Mouse (Mus musculus): ENCODE measurements at regions not wholly inside any gene's neighbourhood (a gene's known extent, or its start where the extent isn't known, plus 50 kb on each side); places are given as distances from the start of the nearest gene placed in this dataset.

- no peak for DNase-seq (ENCODE audit: low spot score)
Measured at GRCm38 (mm10) chr11:71976724-71977481, 60.4 kb downstream of the Aipl1 start.

DNA sequence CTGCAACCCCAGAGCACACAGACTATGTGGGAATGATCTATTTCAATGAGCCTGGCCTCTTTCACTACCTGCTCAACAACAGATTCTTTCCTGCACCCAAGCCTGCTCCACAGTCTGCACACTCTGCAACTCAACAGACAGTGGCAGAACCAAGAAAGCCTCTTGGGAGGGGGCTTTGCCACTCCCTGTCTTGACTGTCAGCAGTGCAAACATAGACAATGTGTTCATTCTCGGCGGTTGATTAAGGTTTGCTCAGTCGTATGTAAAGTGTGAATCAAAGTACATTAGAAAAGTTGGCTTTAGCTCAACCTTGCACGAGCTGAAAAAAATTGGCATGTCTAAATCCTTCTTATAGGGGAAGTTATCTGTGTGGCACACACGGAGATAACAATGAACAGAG lies 66.0 kb downstream of the Aipl1 start:
- no peak for DNase-seq (ENCODE audit: low spot score)

DNA sequence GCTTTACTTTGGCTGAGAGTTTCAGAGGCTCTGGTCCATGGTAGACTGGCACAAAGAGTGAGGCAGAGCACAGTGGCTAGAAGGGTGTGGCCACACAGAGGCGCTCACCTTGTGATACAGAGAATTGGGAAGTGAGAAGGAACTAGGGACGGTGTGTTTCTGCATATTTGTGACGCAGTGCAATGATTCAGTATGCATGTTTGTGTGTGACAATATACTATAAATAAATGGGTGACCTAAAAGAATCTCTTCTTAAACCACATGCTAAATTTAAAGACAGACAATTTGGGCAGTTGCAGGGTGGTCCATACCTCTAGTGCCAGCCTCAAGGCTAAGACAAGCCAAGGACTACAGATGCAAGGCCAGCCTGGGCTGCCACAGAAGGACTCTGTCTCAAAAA lies 75.0 kb downstream of the Aipl1 start:
- no peak for DNase-seq (ENCODE audit: low spot score)

GRCm38 (mm10) chr11:71952533-71952932 lies 84.8 kb downstream of the Aipl1 start:
- DNase-seq (ENCODE audit: low spot score), result no peak

DNA sequence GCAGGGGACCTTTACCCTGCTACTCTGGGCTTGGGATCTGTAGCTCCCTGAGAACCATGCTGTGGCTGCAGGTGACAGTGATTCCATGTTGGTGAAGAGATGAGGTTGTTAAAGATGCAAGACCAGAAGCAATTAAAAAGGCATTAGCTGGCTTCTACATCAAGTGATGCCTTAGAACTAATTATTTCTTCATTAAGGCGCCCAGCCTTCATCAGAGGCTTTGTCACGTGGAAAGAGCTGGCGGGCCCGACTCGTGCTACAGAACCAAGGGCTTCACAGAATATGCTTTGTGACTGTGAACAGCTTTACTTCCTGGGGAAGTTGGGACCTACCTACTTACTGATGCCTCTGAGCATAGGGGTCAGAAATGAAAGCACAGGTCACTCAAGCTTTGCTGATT lies 90.1 kb downstream of the Aipl1 start:
- DNase-seq (ENCODE audit: low spot score), result no peak

DNA sequence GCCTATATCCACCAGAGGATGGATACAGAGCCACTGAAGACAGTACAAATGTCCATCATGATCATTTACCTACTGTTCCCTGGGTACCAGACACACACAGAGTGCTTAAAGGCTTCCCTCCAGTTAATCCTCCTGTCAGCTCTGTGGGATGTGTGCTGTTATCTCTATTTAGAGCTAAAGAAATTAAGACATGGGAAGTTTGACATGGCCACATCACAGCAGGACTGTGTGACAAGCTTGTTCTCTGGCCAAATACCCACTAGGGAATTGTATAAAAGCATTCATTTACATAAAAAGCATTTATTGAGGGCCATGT lies 92.3 kb downstream of the Aipl1 start:
- no peak for DNase-seq (ENCODE audit: low spot score)

GRCm38 (mm10) chr11:71944398-71945097 lies 92.8 kb downstream of the Aipl1 start:
- DNase-seq (ENCODE audit: low spot score), result peak; percentile 59

- DNase-seq (ENCODE audit: low spot score), result no peak
Measured at GRCm38 (mm10) chr11:71943512-71943911, 93.8 kb downstream of the Aipl1 start.

- DNase-seq (ENCODE audit: low spot score), result peak; percentile 18
Measured at GRCm38 (mm10) chr11:71939066-71939465, 98.2 kb downstream of the Aipl1 start.

GRCm38 (mm10) chr11:71937108-71937507 lies 100.2 kb downstream of the Aipl1 start:
- no peak for DNase-seq (ENCODE audit: low spot score)

GRCm38 (mm10) chr11:71929716-71930488 lies 107.4 kb downstream of the Aipl1 start:
- DNase-seq (ENCODE audit: low spot score), result peak; percentile 40

DNA sequence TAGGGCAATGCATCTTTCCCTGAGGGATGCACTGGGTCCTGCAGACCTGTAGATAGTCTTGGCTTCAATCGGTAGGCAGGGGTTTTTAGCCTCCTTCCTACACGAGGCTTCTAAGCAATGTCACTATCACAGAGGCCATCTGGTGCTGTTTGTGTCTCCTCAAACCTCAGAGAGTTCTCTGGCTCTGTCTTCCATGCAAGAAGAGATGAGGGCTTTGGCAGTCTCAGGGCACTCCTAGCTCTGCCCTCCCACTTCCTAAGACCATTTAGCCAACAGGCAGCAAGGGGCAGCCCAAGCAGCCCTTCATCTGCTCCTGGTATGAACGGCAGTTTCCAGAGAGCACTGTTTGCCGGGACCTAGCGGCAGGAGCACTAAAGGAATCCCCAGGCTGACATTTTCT lies 122.6 kb downstream of the Aipl1 start:
- no peak for DNase-seq (ENCODE audit: low spot score)

DNA sequence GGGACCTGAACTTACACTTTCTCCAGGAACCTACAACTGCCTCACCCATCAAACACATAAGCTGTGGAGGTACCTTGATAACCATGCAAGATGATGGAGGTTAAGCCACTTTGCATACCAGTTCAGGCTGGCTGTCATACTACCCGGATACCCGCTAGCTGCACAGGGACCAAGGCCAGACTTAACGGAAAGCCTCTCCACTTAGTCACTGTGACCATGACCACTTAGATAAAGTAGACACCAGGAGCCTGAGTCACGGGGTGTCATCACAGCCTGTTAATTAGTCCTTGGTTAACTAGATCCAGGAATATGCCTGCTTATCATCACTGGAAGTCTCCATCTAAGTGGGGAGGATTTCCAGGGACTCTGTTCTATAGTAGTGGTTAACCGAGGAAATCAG lies 124.7 kb downstream of the Aipl1 start:
- DNase-seq (ENCODE audit: low spot score), result no peak

GRCm38 (mm10) chr11:71911284-71911683 lies 126.0 kb downstream of the Aipl1 start:
- no peak for DNase-seq (ENCODE audit: low spot score)

DNA sequence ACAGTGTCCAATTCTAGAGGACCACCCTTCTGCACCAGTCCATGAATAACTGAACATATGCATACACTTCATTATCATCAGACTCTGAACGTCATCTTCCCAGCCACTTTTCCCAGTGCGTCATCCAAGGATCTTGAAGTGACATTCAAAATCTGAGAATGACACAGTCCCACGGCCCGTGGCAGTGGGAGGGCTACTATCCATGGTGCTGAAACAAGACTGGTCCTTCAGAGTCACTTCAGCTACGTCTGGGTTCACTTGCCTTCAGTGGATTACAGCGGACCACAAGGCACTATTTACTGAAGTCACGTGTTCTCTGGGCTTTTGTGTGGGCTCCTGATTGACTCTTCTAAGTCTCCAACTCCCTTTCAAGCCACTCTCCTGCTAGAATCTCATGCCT lies 128.7 kb downstream of the Aipl1 start:
- no peak for DNase-seq (ENCODE audit: low spot score)

- no peak for DNase-seq (ENCODE audit: low spot score)
Measured at GRCm38 (mm10) chr11:71903020-71903410, 134.3 kb downstream of the Aipl1 start.

DNA sequence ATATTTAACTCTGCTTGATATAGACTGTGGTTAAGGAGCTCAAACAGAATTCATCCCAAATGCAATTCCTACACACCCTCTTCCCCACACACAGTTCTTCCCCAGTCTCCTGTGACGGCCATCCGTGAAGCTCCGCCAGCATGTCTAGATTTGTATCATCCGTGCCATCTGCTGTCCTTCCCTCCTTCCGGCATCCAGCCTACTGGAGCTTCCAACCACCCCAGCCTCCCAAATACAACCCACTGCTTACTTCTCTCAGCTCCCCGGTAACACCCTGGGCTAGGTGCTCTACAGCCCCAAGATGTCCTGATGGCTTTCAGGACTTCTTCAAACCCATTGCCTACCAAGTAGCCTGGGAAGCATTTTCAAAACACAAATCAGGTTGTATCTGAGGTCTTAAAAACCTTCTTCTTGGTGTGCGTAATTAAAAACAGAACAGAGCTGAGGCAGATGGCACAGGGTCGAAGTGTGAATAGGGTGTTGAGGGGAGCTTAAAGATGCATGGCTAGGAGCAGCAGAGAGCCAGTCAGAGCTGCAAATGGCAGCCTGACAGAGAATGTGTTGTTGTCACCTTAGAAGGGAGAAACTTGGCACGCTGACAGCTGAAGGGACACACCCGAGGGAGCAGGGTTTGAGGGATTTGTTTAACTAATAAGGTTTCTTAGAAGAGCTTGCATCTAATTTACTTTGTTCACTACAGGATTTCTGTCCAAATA lies 134.8 kb downstream of the Aipl1 start:
- DNase-seq (ENCODE audit: low spot score), result peak; percentile 23

- DNase-seq (ENCODE audit: low spot score), result no peak
Measured at GRCm38 (mm10) chr11:71900816-71901215, 136.5 kb downstream of the Aipl1 start.

GRCm38 (mm10) chr11:71897551-71897950 lies 139.8 kb downstream of the Aipl1 start:
- DNase-seq (ENCODE audit: low spot score), result no peak

DNA sequence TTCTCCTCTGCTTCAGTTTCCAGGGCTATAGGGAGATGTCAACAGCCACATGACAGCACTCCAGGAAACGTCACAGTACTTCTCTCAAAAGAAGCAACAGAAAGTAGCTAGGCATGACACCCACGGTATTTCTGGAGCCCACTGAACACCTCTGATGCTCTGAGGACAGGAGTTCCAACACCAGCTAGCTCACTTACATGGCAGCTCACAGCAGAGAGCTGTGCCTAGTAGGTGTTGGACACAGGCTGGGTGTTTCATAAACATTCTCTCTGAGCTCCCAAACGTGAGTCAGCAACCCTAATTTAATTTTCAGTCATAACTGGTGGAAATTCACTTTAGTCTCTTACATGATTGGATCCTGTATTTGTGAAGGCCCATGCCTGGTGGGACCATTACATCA lies 140.2 kb downstream of the Aipl1 start:
- DNase-seq (ENCODE audit: low spot score), result no peak

- DNase-seq (ENCODE audit: low spot score), result no peak
Measured at GRCm38 (mm10) chr11:71891181-71891580, 141.5 kb downstream of the Wscd1 start.

- DNase-seq (ENCODE audit: low spot score), result no peak
Measured at GRCm38 (mm10) chr11:71889161-71889560, 139.4 kb downstream of the Wscd1 start.

Data from left cerebral cortex, adult 11 months (tissue).